Comparison of ENCODE assay signal across 14 mouse cellular contexts in the genomic region with DNA sequence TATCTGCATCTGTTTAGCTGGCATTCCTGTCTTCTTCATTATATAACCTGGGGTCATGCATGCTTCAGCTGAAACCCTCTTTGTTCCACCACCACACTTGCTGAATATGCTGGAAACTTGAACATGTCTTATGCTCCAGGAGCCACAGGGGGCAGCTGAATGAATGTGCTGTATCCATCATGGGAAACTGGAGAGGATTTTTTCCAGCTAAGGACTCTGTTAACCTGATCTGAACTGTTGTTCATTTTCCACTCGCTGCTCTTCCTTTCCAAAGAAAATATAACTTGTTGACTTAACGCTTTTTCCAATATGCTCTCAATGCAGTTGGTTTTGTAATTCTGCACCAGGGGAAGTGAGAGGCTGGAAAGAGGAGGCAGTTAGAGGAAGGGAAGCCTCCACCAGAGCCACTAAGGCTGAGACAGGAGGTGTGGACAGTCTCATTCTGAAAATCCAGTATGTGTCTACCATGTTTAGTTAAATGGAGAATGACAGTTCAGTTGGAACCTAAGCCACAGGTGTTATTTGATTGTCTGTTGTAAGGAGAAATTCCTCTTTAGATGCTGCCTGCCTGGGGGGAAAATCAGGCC. TPM values are rescaled to one million over a fixed set of nuclear protein-coding genes. Genes with fewer than 3 reads are reported as not detected.
DNase-seq lines count a peak whose midpoint lies in the region; ATAC-seq and TF ChIP-seq lines count a peak whose summit lies in the region.
"Had no signal": no experiment of that assay in that cellular context is flagged by ENCODE, and none has a peak within 500 bp of the region (broad histone marks: within the 10 kb centered on the region; RNA-seq: fewer than 3 reads in every experiment).

No protein-coding gene starts in this region.

- H3K4me3 ChIP-seq in heart, embryonic 15.5 days, result no peak overlapping the region
- no peak overlapping the region for H3K4me3 ChIP-seq in liver, adult 2 months (ENCODE audit: insufficient read depth, low read depth, low read length)
- no peak overlapping the region for H3K4me3 ChIP-seq in liver, postnatal 0 days (ENCODE audit: low read depth, low read length)
- no peak overlapping the region for H3K4me3 ChIP-seq in kidney, embryonic 16.5 days (ENCODE audit: low read length)
- H3K4me3 ChIP-seq: left cerebral cortex, adult 2 months; lung, embryonic 15.5 days; midbrain, embryonic 10.5 days had no signal

- no peak for TF ChIP-seq EP300 in liver, postnatal 0 days (IDR thresholded peaks at IDR 0.05; ENCODE audit: low read depth)

- 62% methylated on average over 2 of the region's 2 CpGs for WGBS in heart, embryonic 15.5 days
- 20% methylated on average over 2 of the region's 2 CpGs for WGBS in liver, adult 2 months
- 56% methylated on average over 2 of the region's 2 CpGs for WGBS in liver, postnatal 0 days (ENCODE audit: insufficient replicate concordance)
- WGBS in kidney, embryonic 16.5 days, result 25% methylated on average over 2 of the region's 2 CpGs

- no peak overlapping the region for H3K27ac ChIP-seq in heart, embryonic 15.5 days
- H3K27ac ChIP-seq in liver, adult 2 months (replicated peaks; ENCODE audit: insufficient read depth, low read depth, low read length), result peak overlapping the region; percentile 44
- H3K27ac ChIP-seq in liver, postnatal 0 days (ENCODE audit: low read depth), result no peak overlapping the region
- peak overlapping the region; percentile 35 for H3K27ac ChIP-seq in kidney, embryonic 16.5 days (ENCODE audit: low read length)
- H3K27ac ChIP-seq: hindbrain, embryonic 14.5 days; left cerebral cortex, adult 2 months; lung, embryonic 15.5 days; midbrain, embryonic 10.5 days had no signal

- no peak for TF ChIP-seq CTCF in liver, adult 2 months (IDR thresholded peaks at IDR 0.05; ENCODE audit: low read depth, low read length)
- no peak for TF ChIP-seq CTCF in liver, postnatal 0 days (IDR thresholded peaks at IDR 0.05; ENCODE audit: low read depth)

- ATAC-seq in heart, embryonic 15.5 days (replicated peaks; ENCODE audit: insufficient number of reproducible peaks, insufficient read depth, low FRiP score, low read depth), result peak; percentile 67; the same call in 1 of the 2 replicates
- ATAC-seq in liver, postnatal 0 days, result no peak
- 0 out of 2 replicates have a peak, but pooled peaks have one; percentile 63 for ATAC-seq in kidney, embryonic 16.5 days (ENCODE audit: low FRiP score, low TSS enrichment)

- H3K4me1 ChIP-seq in heart, embryonic 15.5 days (replicated peaks), result no peaks in the 10 kb centered on the region
- peaks cover 11% of the 10 kb centered on the region for H3K4me1 ChIP-seq in liver, adult 2 months (ENCODE audit: control insufficient read depth, insufficient read depth, low read length)
- H3K4me1 ChIP-seq in liver, postnatal 0 days (ENCODE audit: insufficient read depth), result 0 out of 2 replicates have a peak, but pooled peaks cover 3% of the 10 kb centered on the region
- peaks cover 13% of the 10 kb centered on the region; the same call in 1 of the 2 replicates for H3K4me1 ChIP-seq in kidney, embryonic 16.5 days (ENCODE audit: insufficient read depth, low read length)
- H3K4me1 ChIP-seq: lung, embryonic 15.5 days; midbrain, embryonic 10.5 days had no signal

- no peak overlapping the region for H3K9ac ChIP-seq in heart, embryonic 15.5 days
- no peak overlapping the region for H3K9ac ChIP-seq in liver, adult 2 months (ENCODE audit: low read depth, low read length)
- H3K9ac ChIP-seq in liver, postnatal 0 days (replicated peaks), result no peak overlapping the region
- H3K9ac ChIP-seq in kidney, embryonic 16.5 days (replicated peaks; ENCODE audit: low read length), result no peak overlapping the region
- H3K9ac ChIP-seq: hindbrain, embryonic 14.5 days; lung, embryonic 15.5 days had no signal

- no peaks in the 10 kb centered on the region for H3K79me2 ChIP-seq in liver, adult 2 months (ENCODE audit: control insufficient read depth, insufficient read depth, low read length)

- H3K36me3 ChIP-seq in heart, embryonic 15.5 days, result no peaks in the 10 kb centered on the region
- no peaks in the 10 kb centered on the region for H3K36me3 ChIP-seq in liver, adult 2 months (ENCODE audit: control insufficient read depth, insufficient read depth, low read length)
- H3K36me3 ChIP-seq in liver, postnatal 0 days (replicated peaks; ENCODE audit: insufficient read depth, low read length), result no peaks in the 10 kb centered on the region
- H3K36me3 ChIP-seq in kidney, embryonic 16.5 days (ENCODE audit: insufficient read depth, low read length), result no peaks in the 10 kb centered on the region
- H3K36me3 ChIP-seq: lung, embryonic 15.5 days; midbrain, embryonic 10.5 days had no signal

- intact Hi-C loops in heart, postnatal 25 days (cut with DNase I), result no loop called here

- TF ChIP-seq POLR2A in liver, adult 2 months (IDR thresholded peaks at IDR 0.05; ENCODE audit: extremely low read depth, insufficient read depth, low read length), result no peak

- DNase-seq in heart, postnatal 25 days (ENCODE audit: low spot score), result no peak
- peak; percentile 61 for DNase-seq in liver, adult 2 months (ENCODE audit: extremely low read depth, low read depth, low spot score)
- no peak for DNase-seq in liver, postnatal 0 days
- no peak for DNase-seq in spleen, adult 12 weeks (ENCODE audit: low spot score)
- no peak for DNase-seq in urinary bladder, postnatal 10 days (ENCODE audit: low spot score)
- DNase-seq: cerebellum, adult 18-20 months; gastrocnemius, postnatal 36 days; liver had no signal

- H3K4me2 ChIP-seq in heart, embryonic 15.5 days, result no peak overlapping the region
- H3K4me2 ChIP-seq in liver, postnatal 0 days (ENCODE audit: low read depth, low read length), result no peak overlapping the region
- no peak overlapping the region for H3K4me2 ChIP-seq in kidney, embryonic 16.5 days (replicated peaks; ENCODE audit: low read depth, low read length)
- H3K4me2 ChIP-seq: hindbrain, embryonic 14.5 days; lung, embryonic 15.5 days had no signal

- H3K27me3 ChIP-seq in heart, embryonic 15.5 days, result no peaks in the 10 kb centered on the region
- no peaks in the 10 kb centered on the region for H3K27me3 ChIP-seq in liver, adult 2 months (ENCODE audit: control insufficient read depth, insufficient read depth, low read length)
- H3K27me3 ChIP-seq in liver, postnatal 0 days (ENCODE audit: insufficient read depth, low read length), result no peaks in the 10 kb centered on the region
- no peaks in the 10 kb centered on the region for H3K27me3 ChIP-seq in kidney, embryonic 16.5 days (ENCODE audit: insufficient read depth, low read length)
- H3K27me3 ChIP-seq: lung, embryonic 15.5 days had no signal

- H3K9me3 ChIP-seq in heart, embryonic 15.5 days (replicated peaks), result no peaks in the 10 kb centered on the region
- H3K9me3 ChIP-seq in liver, postnatal 0 days (ENCODE audit: low read length), result no peaks in the 10 kb centered on the region
- H3K9me3 ChIP-seq in kidney, embryonic 16.5 days (ENCODE audit: low read length), result no peaks in the 10 kb centered on the region
- H3K9me3 ChIP-seq: lung, embryonic 15.5 days; midbrain, embryonic 10.5 days had no signal

RNA-seq across cellular contexts. Expression of gene Fam107b, which starts 9.1 kb away (rescaled TPM):
- 17.8 and 29.4 TPM in 2 replicates for polyA plus RNA-seq in heart, embryonic 15.5 days (2015; fragmentation: Nextera tagmentation; extraction: Ambion mirVana)
- 1 to 10 TPM; 6.8 to 8.2 TPM for total RNA-seq in heart, postnatal 25 days (2021)
- 50.6 and 68.6 TPM in 2 replicates for total RNA-seq in liver, adult 2 months (2014; rRNA removed)
- polyA plus RNA-seq in liver, adult 2 months (2012; rRNA removed), result 13.7 and 18.3 TPM in 2 replicates
- 20.5 and 23.1 TPM in 2 replicates for polyA plus RNA-seq in liver, postnatal 0 days (2015; fragmentation: Nextera tagmentation; extraction: Ambion mirVana)
- 67.2 and 76.1 TPM in 2 replicates for polyA plus RNA-seq in kidney, embryonic 16.5 days (2015; fragmentation: Nextera tagmentation; extraction: Ambion mirVana)

Comparison
In these comparisons a context has a peak if more than half of its experiments do, and no peak if none do; other contexts are left out.
1. H3K27ac ChIP-seq: peak in liver, adult 2 months (single experiment) and kidney, embryonic 16.5 days (single experiment); none in heart, embryonic 15.5 days (single experiment) and liver, postnatal 0 days (single experiment).